Mouse (Mus musculus): ENCODE data around the gene Il3. TPM values are rescaled to one million over a fixed set of nuclear protein-coding genes. Genes with fewer than 3 reads are reported as not detected.

The Il3 gene
- polyA plus RNA-seq, 1 experiment, result not detected

GRCm38 (mm10) chr11:54224475-54224986, 42.5 kb downstream of the Il3 start:
- no peak for DNase-seq
- no peaks in the 10 kb centered on the region for H3K36me3 ChIP-seq (ENCODE audit: control insufficient read depth, insufficient read depth, low read length)
- H3K4me3 ChIP-seq (ENCODE audit: insufficient read depth, low read depth, low read length), result no peak overlapping the region
- TF ChIP-seq POLR2A (IDR thresholded peaks at IDR 0.05; ENCODE audit: low read depth, low read length) (no peak), CTCF (conservative IDR thresholded peaks at IDR 0.05; ENCODE audit: insufficient read depth, insufficient read length, low read depth, low read length) (no peak)
- H3K27me3 ChIP-seq (replicated peaks; ENCODE audit: control insufficient read depth, insufficient read depth, low read length), result no peaks in the 10 kb centered on the region
- H3K27ac ChIP-seq (ENCODE audit: insufficient read depth, low read depth, low read length), result no peak overlapping the region
- WGBS, result 90% methylated on average over 5 of the region's 5 CpGs
- H3K4me1 ChIP-seq (ENCODE audit: control insufficient read depth, insufficient read depth, low read length), result no peaks in the 10 kb centered on the region

- WGBS, result 72% methylated on average over 9 of the region's 9 CpGs
- TF ChIP-seq POLR2A (IDR thresholded peaks at IDR 0.05; ENCODE audit: low read depth, low read length), result no peak
- TF ChIP-seq CTCF (conservative IDR thresholded peaks at IDR 0.05; ENCODE audit: insufficient read depth, insufficient read length, low read depth, low read length), result no peak
- DNase-seq, result no peak
- no peak overlapping the region for H3K27ac ChIP-seq (ENCODE audit: insufficient read depth, low read depth, low read length)
- H3K36me3 ChIP-seq (ENCODE audit: control insufficient read depth, insufficient read depth, low read length), result no peaks in the 10 kb centered on the region
- H3K4me3 ChIP-seq (ENCODE audit: insufficient read depth, low read depth, low read length), result no peak overlapping the region
- H3K27me3 ChIP-seq (replicated peaks; ENCODE audit: control insufficient read depth, insufficient read depth, low read length), result no peaks in the 10 kb centered on the region
- no peaks in the 10 kb centered on the region for H3K4me1 ChIP-seq (ENCODE audit: control insufficient read depth, insufficient read depth, low read length)
Measured at GRCm38 (mm10) chr11:54223637-54224474, 43.2 kb downstream of the Il3 start.

- WGBS, result 48% methylated on average over 6 of the region's 6 CpGs
- H3K4me1 ChIP-seq (ENCODE audit: control insufficient read depth, insufficient read depth, low read length), result no peaks in the 10 kb centered on the region
Measured at GRCm38 (mm10) chr11:54219903-54220740, 47.0 kb downstream of the Il3 start.

GRCm38 (mm10) chr11:54219191-54219590, 47.9 kb downstream of the Il3 start:
- 72% methylated on average over 1 of the region's 1 CpGs for WGBS
- H3K4me1 ChIP-seq (ENCODE audit: control insufficient read depth, insufficient read depth, low read length), result no peaks in the 10 kb centered on the region
- H3K27me3 ChIP-seq (replicated peaks; ENCODE audit: control insufficient read depth, insufficient read depth, low read length), result no peaks in the 10 kb centered on the region
- TF ChIP-seq CTCF (conservative IDR thresholded peaks at IDR 0.05; ENCODE audit: insufficient read depth, insufficient read length, low read depth, low read length), result no peak
- no peak for TF ChIP-seq POLR2A (IDR thresholded peaks at IDR 0.05; ENCODE audit: low read depth, low read length)
- H3K27ac ChIP-seq (ENCODE audit: insufficient read depth, low read depth, low read length), result no peak overlapping the region
- DNase-seq, result no peak
- H3K36me3 ChIP-seq (ENCODE audit: control insufficient read depth, insufficient read depth, low read length), result no peaks in the 10 kb centered on the region
- H3K4me3 ChIP-seq (ENCODE audit: insufficient read depth, low read depth, low read length), result no peak overlapping the region

More at GRCm38 (mm10) chr11:54219903-54220740, 47.0 kb downstream of the Il3 start:
- no peaks in the 10 kb centered on the region for H3K27me3 ChIP-seq (replicated peaks; ENCODE audit: control insufficient read depth, insufficient read depth, low read length)
- no peak overlapping the region for H3K4me3 ChIP-seq (ENCODE audit: insufficient read depth, low read depth, low read length)
- TF ChIP-seq CTCF (conservative IDR thresholded peaks at IDR 0.05; ENCODE audit: insufficient read depth, insufficient read length, low read depth, low read length) (no peak), POLR2A (IDR thresholded peaks at IDR 0.05; ENCODE audit: low read depth, low read length) (no peak)
- DNase-seq, result no peak
- H3K36me3 ChIP-seq (ENCODE audit: control insufficient read depth, insufficient read depth, low read length), result no peaks in the 10 kb centered on the region
- H3K27ac ChIP-seq (ENCODE audit: insufficient read depth, low read depth, low read length), result no peak overlapping the region

- no peak overlapping the region for H3K4me3 ChIP-seq (ENCODE audit: insufficient read depth, low read depth, low read length)
- H3K36me3 ChIP-seq (ENCODE audit: control insufficient read depth, insufficient read depth, low read length), result no peaks in the 10 kb centered on the region
- H3K27me3 ChIP-seq (replicated peaks; ENCODE audit: control insufficient read depth, insufficient read depth, low read length), result no peaks in the 10 kb centered on the region
- TF ChIP-seq CTCF (conservative IDR thresholded peaks at IDR 0.05; ENCODE audit: insufficient read depth, insufficient read length, low read depth, low read length), result no peak
- no peak for TF ChIP-seq POLR2A (IDR thresholded peaks at IDR 0.05; ENCODE audit: low read depth, low read length)
- DNase-seq, result no peak
- no peaks in the 10 kb centered on the region for H3K4me1 ChIP-seq (ENCODE audit: control insufficient read depth, insufficient read depth, low read length)
- no peak overlapping the region for H3K27ac ChIP-seq (ENCODE audit: insufficient read depth, low read depth, low read length)
- 58% methylated on average over 7 of the region's 7 CpGs for WGBS
Measured at GRCm38 (mm10) chr11:54217384-54217783, 49.7 kb downstream of the Il3 start.

- Histone ChIP-seq H3K36me3 (ENCODE audit: control insufficient read depth, insufficient read depth, low read length) (no peaks in the 10 kb centered on the region), H3K27ac (ENCODE audit: insufficient read depth, low read depth, low read length) (no peak overlapping the region), H3K4me3 (ENCODE audit: insufficient read depth, low read depth, low read length) (no peak overlapping the region), H3K4me1 (ENCODE audit: control insufficient read depth, insufficient read depth, low read length) (no peaks in the 10 kb centered on the region), H3K27me3 (replicated peaks; ENCODE audit: control insufficient read depth, insufficient read depth, low read length) (no peaks in the 10 kb centered on the region)
- TF ChIP-seq POLR2A (IDR thresholded peaks at IDR 0.05; ENCODE audit: low read depth, low read length), result no peak
- TF ChIP-seq CTCF (conservative IDR thresholded peaks at IDR 0.05; ENCODE audit: insufficient read depth, insufficient read length, low read depth, low read length), result no peak
- no peak for DNase-seq
- WGBS, result 73% methylated on average over 6 of the region's 6 CpGs
Measured at GRCm38 (mm10) chr11:54216091-54216490, 51.0 kb downstream of the Il3 start.

Other genes starting within 250 kb of the Il3 start
- gene Slc22a4, start 239.2 kb downstream of the Il3 start, polyA plus RNA-seq (2012; rRNA removed), result 46.7 and 56.8 TPM in 2 replicates
- 13.0 and 15.2 TPM in 2 replicates for gene Pdlim4, start 198.3 kb downstream of the Il3 start, polyA plus RNA-seq (2012; rRNA removed)
- gene P4ha2, start 167.2 kb downstream of the Il3 start, polyA plus RNA-seq (2012; rRNA removed), result 17.9 and 23.4 TPM in 2 replicates
- not detected in 2 replicates for gene Csf2, start 17.6 kb downstream of the Il3 start, polyA plus RNA-seq (2012; rRNA removed)
- 0.19 and 0.53 TPM in 2 replicates for gene Acsl6, start 36.5 kb upstream of the Il3 start, polyA plus RNA-seq (2012; rRNA removed)
- gene Meikin, start 103.4 kb upstream of the Il3 start, polyA plus RNA-seq (2012; rRNA removed), result not detected in 2 replicates
- gene Fnip1, start 170.9 kb upstream of the Il3 start, polyA plus RNA-seq (2012; rRNA removed), result 5.2 and 6.2 TPM in 2 replicates

Measured in kidney, adult 2 months (tissue).